In genomic region chr9:62082986-62083385, GRCm38 (mm10) we compare ENCODE assay signal across 13 mouse cellular contexts. TPM values are rescaled to one million over a fixed set of nuclear protein-coding genes. Genes with fewer than 3 reads are reported as not detected.
DNase-seq lines count a peak whose midpoint lies in the region; ATAC-seq and TF ChIP-seq lines count a peak whose summit lies in the region.
"Had no signal": no experiment of that assay in that cellular context is flagged by ENCODE, and none has a peak within 500 bp of the region (broad histone marks: within the 10 kb centered on the region; RNA-seq: fewer than 3 reads in every experiment).

No protein-coding gene starts in this region.

- no peak for TF ChIP-seq POLR2A in MEL (IDR thresholded peaks at IDR 0.05; ENCODE audit: control insufficient read depth in 1 of 2, insufficient read depth in 1 of 2, low read depth in 1 of 2, low read length in 2 of 2, poor library complexity in 1 of 2)

- intact Hi-C loops in left cerebral cortex, postnatal 10 days (cut with DNase I): no loop called here

- 69% methylated on average over 2 of the region's 2 CpGs for WGBS in hindbrain, embryonic 12.5 days
- WGBS in hindbrain, embryonic 10.5 days: 71% methylated on average over 2 of the region's 2 CpGs

- peak; percentile 94 to 98 for TF ChIP-seq EP300 in MEL (IDR thresholded peaks at IDR 0.05; ENCODE audit: low read depth in 1 of 2, low read length in 2 of 2)

- no peaks in the 10 kb centered on the region for H3K9me3 ChIP-seq in MEL (replicated peaks; ENCODE audit: insufficient read depth, low read length)
- no peaks in the 10 kb centered on the region for H3K9me3 ChIP-seq in hindbrain, embryonic 12.5 days (replicated peaks)
- no peaks in the 10 kb centered on the region for H3K9me3 ChIP-seq in hindbrain, embryonic 10.5 days

- H3K9ac ChIP-seq in MEL (ENCODE audit: control insufficient read depth, low read depth, low read length, poor library complexity, severe bottlenecking): no peak overlapping the region
- no peak overlapping the region for H3K9ac ChIP-seq in hindbrain, embryonic 12.5 days

- H3K27ac ChIP-seq in MEL (ENCODE audit: control insufficient read depth, low read depth, low read length): peak overlapping the region; percentile 58
- H3K27ac ChIP-seq in hindbrain, embryonic 12.5 days: no peak overlapping the region
- no peak overlapping the region for H3K27ac ChIP-seq in hindbrain, embryonic 10.5 days

- peaks cover 0 to 29% of the 10 kb centered on the region in 2 experiments; a peak in 3 of 4 replicates for H3K36me3 ChIP-seq in MEL (ENCODE audit: control insufficient read depth in 1 of 2, insufficient read depth in 2 of 2, low read length in 2 of 2)
- no peaks in the 10 kb centered on the region for H3K36me3 ChIP-seq in hindbrain, embryonic 12.5 days
- H3K36me3 ChIP-seq in hindbrain, embryonic 10.5 days: peaks cover 11% of the 10 kb centered on the region

- peak; percentile 85 for ATAC-seq in megakaryocyte progenitor cell, adult 5-6 weeks (replicated peaks; ENCODE audit: poor library complexity)
- no peak for ATAC-seq in hindbrain, embryonic 12.5 days (ENCODE audit: low FRiP score)

- H3K27me3 ChIP-seq in MEL (ENCODE audit: control insufficient read depth in 1 of 2, insufficient read depth in 2 of 2, low read length in 2 of 2): no peaks in the 10 kb centered on the region
- no peaks in the 10 kb centered on the region for H3K27me3 ChIP-seq in hindbrain, embryonic 12.5 days
- H3K27me3 ChIP-seq in hindbrain, embryonic 10.5 days (ENCODE audit: insufficient read depth, poor library complexity, severe bottlenecking): no peaks in the 10 kb centered on the region

- no peak overlapping the region for H3K4me3 ChIP-seq in MEL (ENCODE audit: control insufficient read depth in 1 of 2, insufficient read depth in 1 of 2, low read depth in 2 of 2, low read length in 2 of 2)
- H3K4me3 ChIP-seq in hindbrain, embryonic 12.5 days: no peak overlapping the region
- no peak overlapping the region for H3K4me3 ChIP-seq in hindbrain, embryonic 10.5 days

- H3K4me1 ChIP-seq in MEL (ENCODE audit: control insufficient read depth in 1 of 2, insufficient read depth in 2 of 2, low read length in 2 of 2): peaks cover 7 to 25% of the 10 kb centered on the region in 2 experiments
- H3K4me1 ChIP-seq in hindbrain, embryonic 12.5 days: no peaks in the 10 kb centered on the region
- H3K4me1 ChIP-seq in hindbrain, embryonic 10.5 days (replicated peaks): no peaks in the 10 kb centered on the region

- TF ChIP-seq RAD21 in MEL (IDR thresholded peaks at IDR 0.05; ENCODE audit: low read depth, low read length): no peak

- no peak for TF ChIP-seq CTCF in MEL (IDR thresholded peaks at IDR 0.05 in 2 of 3, conservative IDR thresholded peaks at IDR 0.05 in 1 of 3; ENCODE audit: control insufficient read depth in 1 of 3, insufficient read depth in 1 of 3, low read depth in 2 of 3, low read length in 3 of 3, poor library complexity in 1 of 3, severe bottlenecking in 1 of 3)

- H3K4me2 ChIP-seq in hindbrain, embryonic 12.5 days (replicated peaks): no peak overlapping the region

- DNase-seq in layer of hippocampus, adult 11-12 months (ENCODE audit: low spot score): peak; percentile 41
- no peak for DNase-seq in layer of hippocampus, postnatal 10 days (ENCODE audit: low spot score in 2 of 2)
- peak; percentile 90 for DNase-seq in MEL (ENCODE audit: low read depth, low spot score)
- peak; percentile 56 for DNase-seq in c-Kit-positive CD71-positive TER-119-positive erythroid progenitor cells, embryonic 14.5 days (ENCODE audit: low spot score)
- no peak for DNase-seq in hindbrain, embryonic 10.5 days (ENCODE audit: low spot score)
- DNase-seq in left cerebral cortex, postnatal 10 days (ENCODE audit: extremely low spot score in 1 of 2, low spot score in 2 of 2): no peak
- DNase-seq: cerebellum, adult 11-12 months; heart, postnatal 10 days; right cerebral cortex, postnatal 14 days; thymus, postnatal 25 days had no signal

- no peaks in the 10 kb centered on the region for H3K79me2 ChIP-seq in MEL (ENCODE audit: control insufficient read depth, insufficient read depth, low read length, poor library complexity)

TF ChIP-seq in MEL, 35 proteins besides CTCF, POLR2A, EP300 and RAD21 (continues in another document):
- TF ChIP-seq JUND (IDR thresholded peaks at IDR 0.05; ENCODE audit: low read depth, low read length) (peak; percentile 98), USF2 (IDR thresholded peaks at IDR 0.05; ENCODE audit: borderline replicate concordance in 1 of 2, insufficient read depth in 1 of 2, low read depth in 1 of 2, low read length in 2 of 2) (no peak), ELF1 (IDR thresholded peaks at IDR 0.05; ENCODE audit: low read depth, low read length) (no peak), POLR2AphosphoS2 (IDR thresholded peaks at IDR 0.05; ENCODE audit: low read length) (no peak), ZMIZ1 (IDR thresholded peaks at IDR 0.05; ENCODE audit: low read depth, low read length) (no peak), GATA1 (IDR thresholded peaks at IDR 0.05; ENCODE audit: low read depth, low read length) (peak; percentile 99), ETS1 (IDR thresholded peaks at IDR 0.05; ENCODE audit: low read depth, low read length) (peak; percentile 98), USF1 (IDR thresholded peaks at IDR 0.05; ENCODE audit: low read depth, low read length) (no peak), SMC3 (IDR thresholded peaks at IDR 0.05; ENCODE audit: low read depth, low read length) (no peak), UBTF (IDR thresholded peaks at IDR 0.05; ENCODE audit: borderline replicate concordance, insufficient read depth, low read depth, low read length) (no peak), CHD2 (IDR thresholded peaks at IDR 0.05; ENCODE audit: low read length) (no peak), HCFC1 (IDR thresholded peaks at IDR 0.05; ENCODE audit: low read depth, low read length) (0 out of 2 replicates have a peak, but pooled peaks have one; percentile 18), MXI1 (IDR thresholded peaks at IDR 0.05; ENCODE audit: low read depth, low read length) (no peak; the same call in 1 of the 2 replicates), ZNF384 (IDR thresholded peaks at IDR 0.05; ENCODE audit: low read depth, low read length) (no peak), SIN3A (IDR thresholded peaks at IDR 0.05; ENCODE audit: low read length) (peak; percentile 45; the same call in 1 of the 2 replicates), ZKSCAN1 (IDR thresholded peaks at IDR 0.05; ENCODE audit: low read depth, low read length) (no peak), TAL1 (IDR thresholded peaks at IDR 0.05; ENCODE audit: low read length) (peak; percentile 92), POLR2AphosphoS5 (IDR thresholded peaks at IDR 0.05; ENCODE audit: borderline replicate concordance, low read depth, low read length) (no peak), GABPA (IDR thresholded peaks at IDR 0.05; ENCODE audit: low read depth, low read length) (no peak), MEF2A (IDR thresholded peaks at IDR 0.05; ENCODE audit: extremely low read depth, insufficient replicate concordance, low read depth, low read length, poor library complexity, severe bottlenecking) (no peak), MAZ (IDR thresholded peaks at IDR 0.05; ENCODE audit: low read depth, low read length) (no peak), NRF1 (IDR thresholded peaks at IDR 0.05; ENCODE audit: insufficient read depth, low read depth, low read length, poor library complexity, severe bottlenecking) (no peak), TBP (IDR thresholded peaks at IDR 0.05; ENCODE audit: low read depth, low read length) (0 out of 2 replicates have a peak, but pooled peaks have one; percentile 19), CHD1 (IDR thresholded peaks at IDR 0.05; ENCODE audit: low read depth, low read length) (no peak), ZC3H11A (IDR thresholded peaks at IDR 0.05; ENCODE audit: low read depth, low read length) (no peak), E2F4 (IDR thresholded peaks at IDR 0.05; ENCODE audit: borderline replicate concordance, low read depth, low read length) (no peak), MAFK (IDR thresholded peaks at IDR 0.05; ENCODE audit: borderline replicate concordance, low read depth, low read length) (no peak), TCF12 (IDR thresholded peaks at IDR 0.05; ENCODE audit: low read depth, low read length) (peak; percentile 98), KAT2A (conservative IDR thresholded peaks at IDR 0.05; ENCODE audit: low read depth, low read length) (no peak), MYB (IDR thresholded peaks at IDR 0.05; ENCODE audit: low read depth, low read length) (no peak), MAX (IDR thresholded peaks at IDR 0.05; ENCODE audit: low read length) (no peak), BHLHE40 (IDR thresholded peaks at IDR 0.05; ENCODE audit: borderline replicate concordance, low read depth, low read length) (no peak; the same call in 1 of the 2 replicates), NELFE (IDR thresholded peaks at IDR 0.05; ENCODE audit: low read depth, low read length) (no peak), RCOR1 (IDR thresholded peaks at IDR 0.05; ENCODE audit: low read depth, low read length) (peak; percentile 96)

RNA-seq across cellular contexts. Expression of gene Glce, which starts 39.5 kb away (rescaled TPM):
- 10 to 100 TPM; 24.4 to 25.0 TPM for total RNA-seq in layer of hippocampus, postnatal 10 days (2021)
- 11.8 and 12.2 TPM in 2 replicates for total RNA-seq in MEL (2012; rRNA removed)
- 1 to 10 TPM in 1 of 2 experiments, not detected in 1; 9.2 TPM for polyA plus RNA-seq in MEL (2012; ENCODE audit: insufficient read depth in 1 of 2, insufficient read length in 2 of 2, low read depth in 1 of 2, low replicate concordance in 2 of 2, missing spikeins in 1 of 2)
- total RNA-seq in megakaryocyte progenitor cell, adult 5-6 weeks (2015): 17.1 and 19.7 TPM in 2 replicates
- 18.0 and 20.3 TPM in 2 replicates for total RNA-seq in megakaryocyte progenitor cell, adult 5-6 weeks (2017)
- polyA plus RNA-seq in hindbrain, embryonic 12.5 days (2016; fragmentation: Nextera tagmentation; extraction: Ambion mirVana): 26.9 and 27.2 TPM in 2 replicates
- 16.5 and 19.7 TPM in 2 replicates for polyA plus RNA-seq in hindbrain, embryonic 10.5 days (2016; fragmentation: Nextera tagmentation; extraction: Ambion mirVana)
- total RNA-seq in left cerebral cortex, postnatal 10 days (2021): 10 to 100 TPM; 26.5 to 28.4 TPM

RNA-seq across cellular contexts. Expression of gene Paqr5, which starts 56.3 kb away (rescaled TPM):
- 1 to 10 TPM in 1 of 2 experiments, under 1 TPM in 1; 0.94 to 1.1 TPM for total RNA-seq in layer of hippocampus, postnatal 10 days (2021)
- total RNA-seq in MEL (2012; rRNA removed): not detected in 2 replicates
- polyA plus RNA-seq in MEL (2012; ENCODE audit: insufficient read depth in 1 of 2, insufficient read length in 2 of 2, low read depth in 1 of 2, low replicate concordance in 2 of 2, missing spikeins in 1 of 2): under 1 TPM in 1 of 2 experiments, not detected in 1; 0.04 TPM
- total RNA-seq in megakaryocyte progenitor cell, adult 5-6 weeks (2015): 0.20 and 0.74 TPM in 2 replicates
- total RNA-seq in megakaryocyte progenitor cell, adult 5-6 weeks (2017): 0.68 and 1.7 TPM in 2 replicates
- 0.52 and 0.93 TPM in 2 replicates for polyA plus RNA-seq in hindbrain, embryonic 12.5 days (2016; fragmentation: Nextera tagmentation; extraction: Ambion mirVana)
- 0.58 and 0.65 TPM in 2 replicates for polyA plus RNA-seq in hindbrain, embryonic 10.5 days (2016; fragmentation: Nextera tagmentation; extraction: Ambion mirVana)
- 1 to 10 TPM in 1 of 2 experiments, under 1 TPM in 1; 0.51 to 1.8 TPM for total RNA-seq in left cerebral cortex, postnatal 10 days (2021)
- total RNA-seq: heart, postnatal 10 days; liver, adult 2 months had no signal

Comparison
In these comparisons a context has a peak if more than half of its experiments do, and no peak if none do; other contexts are left out.
1. DNase-seq: peak in layer of hippocampus, adult 11-12 months (single experiment), MEL (single experiment) and c-Kit-positive CD71-positive TER-119-positive erythroid progenitor cells, embryonic 14.5 days (single experiment); none in layer of hippocampus, postnatal 10 days (0 of 2), hindbrain, embryonic 10.5 days (single experiment) and left cerebral cortex, postnatal 10 days (0 of 2).